Mouse (Mus musculus) CH12.LX (cell line): ENCODE results near the gene Msi1. TPM values are rescaled to one million over a fixed set of nuclear protein-coding genes. Genes with fewer than 3 reads are reported as not detected.

ENCODE experiments used
- DNase-seq: peaks from one replicate; pipeline ENCODE4 v3.0.0-alpha.2; 2013; ENCODE audit errors: extremely low read depth
- H3K27ac ChIP-seq: 2 replicates; pipeline ENCODE4 v1.5.1; 2012; ENCODE audit warnings: low read depth, mild to moderate bottlenecking, control low read depth, moderate library complexity; ENCODE audit not compliant: insufficient read depth
- H3K27me3 ChIP-seq: replicated peaks from 2 replicates; pipeline ENCODE3; 2012; ENCODE audit warnings: inconsistent platforms
- H3K36me3 ChIP-seq, 2 experiments: replicated peaks in 1 of 2; 2 replicates each; pipeline versions ENCODE3 to v1.6.1; 2012; ENCODE audit warnings: inconsistent platforms in 1 of 2, low read length in 1 of 2, mild to moderate bottlenecking in 1 of 2, mixed read lengths in 1 of 2, moderate library complexity in 1 of 2; ENCODE audit not compliant: control insufficient read depth in 1 of 2, insufficient read depth in 1 of 2
- H3K4me1 ChIP-seq, 2 experiments: 2 replicates each; pipeline ENCODE4 v1.6.1; 2012; ENCODE audit warnings: inconsistent platforms in 1 of 2, moderate library complexity in 1 of 2; ENCODE audit not compliant: insufficient read depth in 2 of 2, control insufficient read depth in 1 of 2
- H3K4me2 ChIP-seq: 2 replicates; pipeline ENCODE4 v1.6.1; 2012; ENCODE audit warnings: low read depth, mild to moderate bottlenecking, control low read depth; ENCODE audit not compliant: poor library complexity, insufficient read depth, severe bottlenecking
- H3K4me3 ChIP-seq, 3 experiments: fragments of 150-350 bp in 1 of 3; sonication (generic) in 1 of 3; replicated peaks in 1 of 3; 2 replicates each; pipeline versions ENCODE3 to v1.5.1; 2011 to 2012; ENCODE audit warnings: low read depth in 2 of 3, low read length in 2 of 3, mild to moderate bottlenecking in 2 of 3, moderate library complexity in 2 of 3, control low read depth in 1 of 3, improper control_type of control experiment in 1 of 3, inconsistent platforms in 1 of 3, mixed read lengths in 1 of 3; ENCODE audit not compliant: poor library complexity in 1 of 3
- H3K79me2 ChIP-seq: replicated peaks from 2 replicates; pipeline ENCODE4 v1.6.1; 2012; ENCODE audit warnings: mild to moderate bottlenecking, moderate library complexity; ENCODE audit not compliant: control insufficient read depth, poor library complexity, insufficient read depth, severe bottlenecking; ENCODE audit errors: extremely low read depth
- H3K9ac ChIP-seq: 2 replicates; pipeline ENCODE4 v1.6.1; 2012; ENCODE audit warnings: low read depth, mild to moderate bottlenecking, control low read depth, moderate library complexity; ENCODE audit not compliant: insufficient read depth
- H3K9me3 ChIP-seq: replicated peaks from 2 replicates; pipeline ENCODE3; 2012; ENCODE audit warnings: low read length, inconsistent platforms, mixed read lengths
- CHD2 ChIP-seq: IDR thresholded peaks from 2 replicates; pipeline ENCODE4 v1.6.1; 2011; ENCODE audit warnings: low read length, improper control_type of control experiment
- CTCF ChIP-seq, 2 experiments: IDR thresholded peaks in 1 of 2; conservative IDR thresholded peaks in 1 of 2; 2 replicates each; pipeline ENCODE4 v1.5.1; 2011 to 2012; ENCODE audit warnings: low read depth in 2 of 2, low read length in 2 of 2, improper control_type of control experiment in 1 of 2, inconsistent platforms in 1 of 2, mild to moderate bottlenecking in 1 of 2, moderate library complexity in 1 of 2
- E2F4 ChIP-seq: IDR thresholded peaks from 2 replicates; pipeline ENCODE4 v1.6.1; 2011; ENCODE audit warnings: low read depth, low read length, improper control_type of control experiment; ENCODE audit not compliant: insufficient replicate concordance
- EP300 ChIP-seq: IDR thresholded peaks from 2 replicates; pipeline ENCODE4 v1.6.1; 2011; ENCODE audit warnings: low read length, improper control_type of control experiment
- GABPA ChIP-seq: IDR thresholded peaks from 2 replicates; pipeline ENCODE4 v1.6.1; 2012; ENCODE audit warnings: low read depth, low read length, improper control_type of control experiment, inconsistent platforms; ENCODE audit not compliant: insufficient replicate concordance
- HCFC1 ChIP-seq: IDR thresholded peaks from 2 replicates; pipeline ENCODE4 v1.6.1; 2012; ENCODE audit warnings: low read depth, mild to moderate bottlenecking, inconsistent platforms, low read length, improper control_type of control experiment
- JUN ChIP-seq: IDR thresholded peaks from 2 replicates; pipeline ENCODE4 v1.6.1; 2011; ENCODE audit warnings: low read depth, mild to moderate bottlenecking, low read length, improper control_type of control experiment, moderate library complexity; ENCODE audit not compliant: insufficient read depth
- MAZ ChIP-seq: IDR thresholded peaks from 2 replicates; pipeline ENCODE4 v1.6.1; 2012; ENCODE audit warnings: low read depth, mild to moderate bottlenecking, inconsistent platforms, low read length, improper control_type of control experiment, moderate library complexity
- SMC3 ChIP-seq: IDR thresholded peaks from 2 replicates; pipeline ENCODE4 v1.6.1; 2011; ENCODE audit warnings: low read depth, low read length, improper control_type of control experiment
- UBTF ChIP-seq: IDR thresholded peaks from 2 replicates; pipeline ENCODE4 v1.6.1; 2012; ENCODE audit warnings: low read depth, mild to moderate bottlenecking, inconsistent platforms, low read length, improper control_type of control experiment, moderate library complexity
- USF1 ChIP-seq: IDR thresholded peaks from 2 replicates; pipeline ENCODE4 v1.6.1; 2014; ENCODE audit warnings: low read depth, mild to moderate bottlenecking, inconsistent platforms, low read length, improper control_type of control experiment
- ZC3H11A ChIP-seq: IDR thresholded peaks from 2 replicates; pipeline ENCODE4 v1.6.1; 2012; ENCODE audit warnings: low read depth, mild to moderate bottlenecking, inconsistent platforms, low read length, improper control_type of control experiment
- ZKSCAN1 ChIP-seq: IDR thresholded peaks from 2 replicates; pipeline ENCODE4 v1.6.1; 2012; ENCODE audit warnings: low read depth, inconsistent platforms, low read length, improper control_type of control experiment, borderline replicate concordance
- ZMIZ1 ChIP-seq: IDR thresholded peaks from 2 replicates; pipeline ENCODE4 v1.6.1; 2012; ENCODE audit warnings: low read depth, mild to moderate bottlenecking, inconsistent platforms, low read length, improper control_type of control experiment
- dilution Hi-C: fragments of 300-500 bp; cut with MboI; formaldehyde crosslinking; loops from 2 replicates; pipeline ENCODE4 v1.14.3; 2020; ENCODE audit warnings: low sequenced_read_pairs; ENCODE audit not compliant: extremely low pct_unique_long_range_greater_than_20kb, extremely low pct_ligation_motif_present
- in situ Hi-C: fragments of 300-500 bp; cut with MboI; formaldehyde crosslinking; loops from 3 replicates; pipeline ENCODE4 v1.14.3; 2019; ENCODE audit warnings: low sequenced_read_pairs, low pct_ligation_motif_present, low pct_unique_long_range_greater_than_20kb, mixed read lengths
- polyA plus RNA-seq: library from polyadenylated mRNA; unstranded; fragments of >175 nt; gene quantifications from 2 replicates; pipeline ENCODE4 v1.2.1, GENCODE M21; 2012; ENCODE audit warnings: low read depth; ENCODE audit not compliant: insufficient read length
- total RNA-seq, 2 experiments: library from RNA; depleted of rRNA; stranded (reverse); fragments of 300-350 nt in 1 of 2; fragments of >200 nt in 1 of 2; gene quantifications; 2 replicates each; pipeline ENCODE4 v1.2.3; 2012 to 2014

Msi1 gene
- total and polyA plus RNA-seq, 3 experiments = 0.82 to 5.3 (median 4.1) TPM

DNA sequence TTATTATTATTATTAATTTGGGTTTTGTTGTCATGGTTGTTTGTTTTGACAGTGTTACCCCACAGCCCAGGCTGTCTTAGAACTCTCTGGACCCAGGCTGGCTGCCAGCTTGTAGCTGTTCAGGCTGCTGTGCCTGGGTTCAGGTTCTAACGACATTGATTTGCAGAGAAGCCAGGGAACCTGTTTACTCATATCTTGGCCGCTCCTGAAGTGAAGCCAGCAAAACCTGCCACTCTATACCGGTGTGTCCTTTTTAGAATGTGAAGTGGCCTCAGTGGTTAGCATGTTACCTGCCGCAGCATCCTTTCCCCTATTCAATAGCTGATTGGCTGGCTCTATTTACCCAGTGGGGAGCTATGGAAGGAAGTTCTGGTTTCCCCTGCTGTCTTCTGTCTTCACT lies 57.3 kb downstream of the Msi1 start:
- H3K79me2 ChIP-seq = no peaks in the 10 kb centered on the region
- peaks cover 0 to 38% of the 10 kb centered on the region in 2 experiments; a peak in 3 of 4 replicates for H3K4me1 ChIP-seq
- TF ChIP-seq CTCF (conservative IDR thresholded peaks at IDR 0.05 in 1 of 2, IDR thresholded peaks at IDR 0.05 in 1 of 2; ENCODE audit: low read depth in 2 of 2, low read length in 2 of 2) (no peak), ZKSCAN1 (no peak), HCFC1 (no peak), SMC3 (no peak), CHD2 (no peak), UBTF (no peak), ZMIZ1 (no peak), JUN (no peak), ZC3H11A (no peak)
- in situ Hi-C loops = no loop called here
- no peaks in the 10 kb centered on the region for H3K9me3 ChIP-seq
- no peaks in the 10 kb centered on the region for H3K27me3 ChIP-seq
- no peak overlapping the region for H3K27ac ChIP-seq
- H3K36me3 ChIP-seq = peaks cover 8 to 11% of the 10 kb centered on the region in 2 experiments
- no peak overlapping the region for H3K4me3 ChIP-seq
- H3K4me2 ChIP-seq = no peak overlapping the region
- no peak for DNase-seq
- dilution Hi-C loops = no loop called here
- H3K9ac ChIP-seq = no peak overlapping the region

DNA sequence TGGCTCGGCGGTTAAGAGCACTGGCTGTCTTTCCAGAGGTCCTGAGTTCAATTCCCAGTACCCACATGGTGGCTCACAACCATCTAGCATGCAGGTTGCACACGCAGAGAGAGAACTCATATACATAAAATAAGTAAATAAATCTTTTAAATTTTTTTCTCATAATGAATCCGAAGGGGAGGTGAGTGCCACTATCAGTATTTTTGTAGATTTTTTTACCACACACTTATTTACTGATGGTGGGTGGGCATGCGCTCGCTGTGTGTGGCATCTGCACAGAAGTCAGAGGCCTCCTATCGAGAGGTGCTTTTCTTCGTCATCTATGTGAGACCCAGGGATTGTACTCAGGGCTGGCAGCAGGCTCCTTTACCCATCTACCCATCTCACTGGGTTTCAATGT lies 58.0 kb downstream of the Msi1 start:
- H3K27me3 ChIP-seq = no peaks in the 10 kb centered on the region
- no peak for DNase-seq
- no peak overlapping the region for H3K4me2 ChIP-seq
- in situ Hi-C loops (no loop called here), dilution Hi-C loops (no loop called here)
- TF ChIP-seq E2F4 = no peak
- no peak for TF ChIP-seq EP300
- TF ChIP-seq GABPA = no peak
- no peak for TF ChIP-seq SMC3
- TF ChIP-seq MAZ = no peak
- TF ChIP-seq USF1 = no peak
- TF ChIP-seq JUN = no peak
- H3K36me3 ChIP-seq = peaks cover 4 to 5% of the 10 kb centered on the region in 2 experiments
- H3K79me2 ChIP-seq = no peaks in the 10 kb centered on the region
- H3K4me3 ChIP-seq = no peak overlapping the region
- no peak overlapping the region for H3K9ac ChIP-seq
- H3K9me3 ChIP-seq = no peaks in the 10 kb centered on the region
- no peak overlapping the region for H3K27ac ChIP-seq
- H3K4me1 ChIP-seq = peaks cover 0 to 40% of the 10 kb centered on the region in 2 experiments; a peak in 3 of 4 replicates
